Mouse (Mus musculus): ENCODE measurements around the gene Dhfr. TPM values are rescaled to one million over a fixed set of nuclear protein-coding genes. Genes with fewer than 3 reads are reported as not detected.

Dhfr gene
- polyA plus RNA-seq, 2 experiments = 10.9 to 12.7 TPM

DNA sequence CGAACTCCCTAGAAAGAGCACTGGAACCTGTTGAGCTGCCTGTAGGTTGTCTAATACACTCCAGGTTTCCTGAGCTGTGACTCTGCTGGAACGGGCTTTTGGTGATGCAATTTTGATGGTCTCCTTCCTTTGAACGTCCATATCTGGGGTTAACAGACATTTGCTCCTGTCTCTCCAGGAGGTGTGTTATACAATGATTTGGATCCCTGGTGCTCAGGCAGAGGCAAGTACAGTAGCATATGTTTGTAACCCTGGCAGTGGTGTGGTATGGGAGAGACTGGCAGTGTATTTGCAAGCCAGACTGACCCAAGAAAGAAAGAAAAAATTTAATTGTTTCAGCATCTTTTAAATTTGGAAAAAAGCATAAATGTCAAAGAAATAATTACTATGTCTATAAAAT is 32.8 kb downstream of the Dhfr start:
- no peak for ATAC-seq (ENCODE audit: low FRiP score, low read depth)
- Histone ChIP-seq H3K9ac (ENCODE audit: low read depth, low read length, severe bottlenecking) (no peak overlapping the region), H3K27me3 (ENCODE audit: control insufficient read depth, insufficient read depth, low read length) (no peaks in the 10 kb centered on the region), H3K4me1 (ENCODE audit: control insufficient read depth, insufficient read depth, low read length) (no peaks in the 10 kb centered on the region), H3K36me3 (ENCODE audit: control insufficient read depth, insufficient read depth, low read length) (peaks cover 5% of the 10 kb centered on the region; the same call in 1 of the 2 replicates), H3K27ac (replicated peaks; ENCODE audit: low read depth, low read length) (no peak overlapping the region), H3K9me3 (ENCODE audit: control insufficient read depth, low read length) (no peaks in the 10 kb centered on the region), H3K4me2 (replicated peaks; ENCODE audit: low read depth, low read length, severe bottlenecking) (no peak overlapping the region), H3K4me3 (replicated peaks; ENCODE audit: low read length) (no peak overlapping the region)
- no peak for TF ChIP-seq POLR2A (IDR thresholded peaks at IDR 0.05; ENCODE audit: borderline replicate concordance, extremely low read depth, insufficient read depth, insufficient read length)
- whole genome bisulfite sequencing = 84% methylated on average over 3 of the region's 3 CpGs
- no peak for DNase-seq (ENCODE audit: low spot score)

DNA sequence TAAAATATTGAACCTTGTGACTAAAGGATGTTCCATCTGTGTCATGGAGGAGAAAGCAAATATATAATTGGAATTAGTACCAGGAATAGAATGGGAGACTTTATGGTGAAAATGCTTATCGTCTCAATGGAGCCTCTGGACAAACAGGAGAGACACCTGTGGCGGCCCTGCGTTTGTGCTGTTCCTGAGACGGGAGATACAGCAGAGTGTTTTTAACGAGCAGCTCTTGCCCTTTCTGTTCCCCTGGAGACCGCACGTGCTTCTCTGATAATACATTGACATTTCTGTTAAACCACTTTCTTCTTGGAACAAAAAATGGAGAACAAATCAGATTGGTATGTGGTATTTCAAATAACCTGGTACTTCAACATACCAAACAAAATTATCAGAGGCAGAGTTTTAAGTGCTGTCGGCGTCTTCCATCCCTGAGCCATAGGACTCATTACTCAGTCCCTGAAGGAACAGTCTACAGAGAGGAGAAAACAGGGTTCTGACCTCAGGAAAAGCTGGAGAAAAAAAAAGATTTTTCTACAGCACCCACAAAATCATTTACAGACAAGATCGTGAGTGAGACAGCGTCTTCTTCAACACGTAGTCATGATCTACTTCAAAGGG is 38.6 kb downstream of the Dhfr start:
- Histone ChIP-seq H3K4me3 (replicated peaks; ENCODE audit: low read length) (no peak overlapping the region), H3K27me3 (ENCODE audit: control insufficient read depth, insufficient read depth, low read length) (no peaks in the 10 kb centered on the region), H3K27ac (replicated peaks; ENCODE audit: low read depth, low read length) (no peak overlapping the region), H3K9me3 (ENCODE audit: control insufficient read depth, low read length) (no peaks in the 10 kb centered on the region), H3K36me3 (ENCODE audit: control insufficient read depth, insufficient read depth, low read length) (no peaks in the 10 kb centered on the region), H3K4me2 (replicated peaks; ENCODE audit: low read depth, low read length, severe bottlenecking) (no peak overlapping the region), H3K4me1 (ENCODE audit: control insufficient read depth, insufficient read depth, low read length) (no peaks in the 10 kb centered on the region), H3K9ac (ENCODE audit: low read depth, low read length, severe bottlenecking) (no peak overlapping the region)
- 77% methylated on average over 12 of the region's 12 CpGs for WGBS
- DNase-seq (ENCODE audit: low spot score) (no peak), ATAC-seq (ENCODE audit: low FRiP score, low read depth) (no peak)
- TF ChIP-seq POLR2A (IDR thresholded peaks at IDR 0.05; ENCODE audit: borderline replicate concordance, extremely low read depth, insufficient read depth, insufficient read length) = no peak

DNA sequence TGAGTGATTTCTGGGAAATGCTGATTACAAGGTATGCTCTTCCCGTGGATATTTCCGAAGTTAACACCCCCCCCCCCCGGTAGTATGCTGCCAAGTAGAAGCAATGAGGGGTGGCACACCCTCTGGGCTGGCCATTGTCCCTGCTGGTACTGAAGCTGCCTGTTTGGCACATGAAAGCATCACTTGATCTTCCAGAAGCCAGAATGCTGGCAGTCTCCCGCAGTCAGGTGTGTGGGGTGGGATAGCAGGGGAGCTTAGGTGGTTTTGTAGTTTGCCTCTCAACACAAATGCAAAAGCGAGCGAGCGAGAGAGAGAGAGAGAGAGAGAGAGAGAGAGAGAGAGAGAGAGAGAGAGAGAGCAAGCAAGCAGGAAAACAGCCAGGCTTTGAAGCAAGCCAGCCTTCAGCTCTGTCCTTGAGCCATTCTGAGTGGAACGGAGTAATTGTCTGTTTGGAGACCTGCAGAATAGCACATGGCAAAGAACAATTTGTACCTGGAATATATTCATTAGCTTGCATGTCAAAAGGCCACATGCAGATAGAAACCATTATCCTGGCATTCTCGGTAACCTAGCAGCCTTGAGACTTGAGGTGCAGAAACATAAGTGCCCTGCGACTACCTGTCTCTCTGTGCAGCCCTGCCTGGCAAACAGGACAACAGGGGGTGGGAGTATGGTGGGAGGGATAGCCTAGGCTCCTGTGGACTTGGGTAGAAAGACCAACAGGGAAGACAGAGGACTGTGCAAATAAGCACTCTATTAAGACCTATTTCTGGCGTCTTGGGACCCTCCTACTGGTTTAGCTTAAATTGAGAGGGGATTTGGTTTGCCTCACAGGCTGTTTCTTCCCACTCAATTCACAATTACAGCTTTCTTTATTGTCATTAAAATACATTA is 44.2 kb downstream of the Dhfr start:
- no peak overlapping the region for H3K9ac ChIP-seq (ENCODE audit: low read depth, low read length, severe bottlenecking)
- no peaks in the 10 kb centered on the region for H3K4me1 ChIP-seq (ENCODE audit: control insufficient read depth, insufficient read depth, low read length)
- H3K4me3 ChIP-seq (replicated peaks; ENCODE audit: low read length) = no peak overlapping the region
- no peak overlapping the region for H3K4me2 ChIP-seq (replicated peaks; ENCODE audit: low read depth, low read length, severe bottlenecking)
- no peak overlapping the region for H3K27ac ChIP-seq (replicated peaks; ENCODE audit: low read depth, low read length)
- H3K27me3 ChIP-seq (ENCODE audit: control insufficient read depth, insufficient read depth, low read length) = no peaks in the 10 kb centered on the region
- TF ChIP-seq POLR2A (IDR thresholded peaks at IDR 0.05; ENCODE audit: borderline replicate concordance, extremely low read depth, insufficient read depth, insufficient read length) = no peak
- WGBS = 74% methylated on average over 11 of the region's 11 CpGs
- H3K9me3 ChIP-seq (ENCODE audit: control insufficient read depth, low read length) = no peaks in the 10 kb centered on the region
- H3K36me3 ChIP-seq (ENCODE audit: control insufficient read depth, insufficient read depth, low read length) = no peaks in the 10 kb centered on the region
- DNase-seq (ENCODE audit: low spot score) (no peak), ATAC-seq (ENCODE audit: low FRiP score, low read depth) (no peak)

DNA sequence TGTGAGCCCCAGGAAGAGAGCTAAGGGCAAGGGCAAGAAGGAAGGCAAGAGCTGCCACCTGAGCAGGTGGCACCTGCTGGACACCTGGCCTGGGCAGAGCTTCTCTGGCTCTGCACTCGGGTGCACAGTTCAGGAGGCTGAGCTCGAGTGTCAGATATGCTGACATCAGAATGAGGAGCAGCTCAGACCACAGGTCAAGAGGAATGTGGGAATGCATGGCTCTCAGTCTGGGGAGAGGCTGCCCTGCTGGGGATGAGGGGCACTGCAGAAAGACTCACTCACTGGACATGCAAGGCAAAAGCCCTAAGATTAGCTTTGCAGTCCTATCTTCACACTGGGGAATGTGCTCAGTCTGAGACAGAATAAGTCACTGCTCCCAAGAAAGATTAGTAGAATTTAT is 47.5 kb downstream of the Dhfr start:
- WGBS = 60% methylated on average over 2 of the region's 2 CpGs
- H3K27ac ChIP-seq (replicated peaks; ENCODE audit: low read depth, low read length) = no peak overlapping the region
- no peak for DNase-seq (ENCODE audit: low spot score)
- H3K36me3 ChIP-seq (ENCODE audit: control insufficient read depth, insufficient read depth, low read length) = no peaks in the 10 kb centered on the region
- no peak overlapping the region for H3K4me3 ChIP-seq (replicated peaks; ENCODE audit: low read length)
- H3K4me2 ChIP-seq (replicated peaks; ENCODE audit: low read depth, low read length, severe bottlenecking) = no peak overlapping the region
- no peak for ATAC-seq (ENCODE audit: low FRiP score, low read depth)
- TF ChIP-seq POLR2A (IDR thresholded peaks at IDR 0.05; ENCODE audit: borderline replicate concordance, extremely low read depth, insufficient read depth, insufficient read length) = no peak
- H3K9me3 ChIP-seq (ENCODE audit: control insufficient read depth, low read length) = no peaks in the 10 kb centered on the region
- no peak overlapping the region for H3K9ac ChIP-seq (ENCODE audit: low read depth, low read length, severe bottlenecking)
- no peaks in the 10 kb centered on the region for H3K27me3 ChIP-seq (ENCODE audit: control insufficient read depth, insufficient read depth, low read length)
- no peaks in the 10 kb centered on the region for H3K4me1 ChIP-seq (ENCODE audit: control insufficient read depth, insufficient read depth, low read length)

DNA sequence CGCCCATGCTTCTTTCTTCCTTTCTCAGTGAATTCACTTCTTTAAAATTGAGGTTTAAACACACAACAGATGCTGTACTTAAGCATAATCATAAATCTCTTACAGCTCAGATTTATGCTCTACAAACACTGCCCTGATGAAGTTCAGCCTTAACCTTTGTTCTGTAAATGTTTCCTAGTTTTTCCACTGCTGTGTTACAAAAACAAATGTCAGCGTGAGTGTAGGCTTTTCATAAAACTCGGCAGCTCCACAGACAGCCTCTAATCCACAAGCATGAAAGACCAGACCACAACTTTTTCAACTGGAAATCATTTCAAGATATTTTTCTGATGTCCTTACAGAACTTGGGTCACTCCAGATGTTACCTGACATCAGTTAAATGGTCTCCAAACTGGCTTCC is 49.0 kb downstream of the Dhfr start:
- Histone ChIP-seq H3K27me3 (ENCODE audit: control insufficient read depth, insufficient read depth, low read length) (no peaks in the 10 kb centered on the region), H3K36me3 (ENCODE audit: control insufficient read depth, insufficient read depth, low read length) (no peaks in the 10 kb centered on the region), H3K9ac (ENCODE audit: low read depth, low read length, severe bottlenecking) (no peak overlapping the region), H3K4me1 (ENCODE audit: control insufficient read depth, insufficient read depth, low read length) (no peaks in the 10 kb centered on the region), H3K4me2 (replicated peaks; ENCODE audit: low read depth, low read length, severe bottlenecking) (no peak overlapping the region), H3K9me3 (ENCODE audit: control insufficient read depth, low read length) (no peaks in the 10 kb centered on the region), H3K27ac (replicated peaks; ENCODE audit: low read depth, low read length) (no peak overlapping the region), H3K4me3 (replicated peaks; ENCODE audit: low read length) (no peak overlapping the region)
- no peak for TF ChIP-seq POLR2A (IDR thresholded peaks at IDR 0.05; ENCODE audit: borderline replicate concordance, extremely low read depth, insufficient read depth, insufficient read length)
- WGBS = 67% methylated on average over 3 of the region's 3 CpGs
- no peak for DNase-seq (ENCODE audit: low spot score)
- no peak for ATAC-seq (ENCODE audit: low FRiP score, low read depth)

Measured in limb, embryonic 14.5 days (tissue).